Mouse (Mus musculus) gastrocnemius, postnatal 14 days (tissue): ENCODE results near the gene Angptl6. TPM values are rescaled to one million over a fixed set of nuclear protein-coding genes. Genes with fewer than 3 reads are reported as not detected.
A peak's percentile ranks its signal among the peaks of the same experiment; 100 is the strongest.

Source experiments
- DNase-seq: peaks from one replicate; pipeline ENCODE4 v3.0.0; 2021; ENCODE audit warnings: mixed read lengths
- intact Hi-C: fragments of 180-260 bp; cut with DNase I; formaldehyde crosslinking; loops from one replicate; pipeline ENCODE4 v1.15.1; 2025; ENCODE audit warnings: low total_unique reads
- long read RNA-seq, 2 experiments: library from polyadenylated mRNA; stranded (forward); transcript quantifications; one replicate each; pipeline ENCODE4 v2.0.0; 2021
- total RNA-seq, 2 experiments: library from RNA; stranded (reverse); gene quantifications; 2 replicates each; pipeline ENCODE4 v1.2.3; 2021

Gene Angptl6
- 1 to 10 TPM; 3.5 to 4.1 TPM for total RNA-seq
- long read RNA-seq, experiment 1, partial matches to known transcripts, result 5 of 5 reads
- long read RNA-seq, experiment 1, other reads (novel, unspliced or antisense), result 0 of 5 reads
- long read RNA-seq, experiment 2, partial matches to known transcripts, result 3 of 3 reads
- long read RNA-seq, experiment 2, other reads (novel, unspliced or antisense), result 0 of 3 reads

- intact Hi-C loops, result no loop called here
- no peak for DNase-seq
These were observed at the start of gene Angptl6 for GRCm38 (mm10) chr9:20879097-20879792. Gene Angptl6, minus strand, starts transcription at chr9:20879727.

- intact Hi-C loops, result no loop called here
- no peak for DNase-seq
These were observed 43.7 kb upstream of the Angptl6 start for GRCm38 (mm10) chr9:20923258-20923657.

GRCm38 (mm10) chr9:20916160-20916559, 36.6 kb upstream of the Angptl6 start:
- no peak for DNase-seq
- intact Hi-C loops, result loop anchor here (5.0 kb wide), 1 partner anchor 41 kb away; the partner anchor contains the start of gene Dnmt1

GRCm38 (mm10) chr9:20909948-20910347, 30.4 kb upstream of the Angptl6 start:
- intact Hi-C loops, result loop anchor here (5.0 kb wide), 1 partner anchor 82 kb away; no protein-coding TSS in a partner anchor

GRCm38 (mm10) chr9:20902174-20902491, 22.6 kb upstream of the Angptl6 start:
- no peak for DNase-seq
- intact Hi-C loops, result no loop called here

More at GRCm38 (mm10) chr9:20909948-20910347, 30.4 kb upstream of the Angptl6 start:
- DNase-seq, result no peak

GRCm38 (mm10) chr9:20901466-20902173, 22.1 kb upstream of the Angptl6 start:
- intact Hi-C loops, result no loop called here
- no peak for DNase-seq

- intact Hi-C loops, result loop anchor here (2.0 kb wide), 1 partner anchor 242 kb away; no protein-coding TSS in a partner anchor
- peak; percentile 84 for DNase-seq
These were observed 19.1 kb upstream of the Angptl6 start, which contains the start of gene Eif3g for GRCm38 (mm10) chr9:20898511-20899073. Gene Eif3g, minus strand, starts transcription at chr9:20898623.

GRCm38 (mm10) chr9:20897736-20898510, 18.4 kb upstream of the Angptl6 start:
- no peak for DNase-seq
- intact Hi-C loops, result loop anchor here (2.0 kb wide), 1 partner anchor 243 kb away; no protein-coding TSS in a partner anchor

- intact Hi-C loops, result no loop called here
- no peak for DNase-seq
These were observed 15.9 kb upstream of the Angptl6 start for GRCm38 (mm10) chr9:20895382-20895781.

- intact Hi-C loops, result no loop called here
- DNase-seq, result no peak
These were observed 15.1 kb upstream of the Angptl6 start for GRCm38 (mm10) chr9:20894629-20895028.

GRCm38 (mm10) chr9:20893590-20894343, 14.2 kb upstream of the Angptl6 start:
- no peak for DNase-seq
- intact Hi-C loops, result no loop called here

GRCm38 (mm10) chr9:20893069-20893468, 13.5 kb upstream of the Angptl6 start:
- intact Hi-C loops, result no loop called here
- DNase-seq, result no peak

- intact Hi-C loops, result no loop called here
- DNase-seq, result no peak
These were observed 12.7 kb upstream of the Angptl6 start for GRCm38 (mm10) chr9:20892104-20892653.

GRCm38 (mm10) chr9:20891339-20892103, 12.0 kb upstream of the Angptl6 start:
- intact Hi-C loops, result no loop called here

GRCm38 (mm10) chr9:20890411-20890810, 10.9 kb upstream of the Angptl6 start:
- DNase-seq, result no peak
- intact Hi-C loops, result no loop called here

More at GRCm38 (mm10) chr9:20891339-20892103, 12.0 kb upstream of the Angptl6 start:
- DNase-seq, result no peak

- no peak for DNase-seq
- intact Hi-C loops, result no loop called here
These were observed 9.9 kb upstream of the Angptl6 start for GRCm38 (mm10) chr9:20889185-20890141.

- intact Hi-C loops, result no loop called here
- DNase-seq, result no peak
These were observed 8.8 kb upstream of the Angptl6 start for GRCm38 (mm10) chr9:20888386-20888765.
